Mouse (Mus musculus) v-Abl transformed pro-B cells (cell line): ENCODE measurements around the gene Itga9.

Experiments used
- in situ Hi-C, 2 experiments: fragments of 400-800 bp; cut with MboI; formaldehyde crosslinking; loops; one replicate each; pipeline ENCODE4 v1.15.1; 2025; ENCODE audit not compliant: unreplicated experiment in 2 of 2

Gene Itga9

GRCm38 (mm10) chr9:118795304-118795703, 188.8 kb downstream of the Itga9 start:
- in situ Hi-C loops: no loop called here

- in situ Hi-C loops: no loop called here
Measured at GRCm38 (mm10) chr9:118799105-118799504, 192.6 kb downstream of the Itga9 start.

GRCm38 (mm10) chr9:118801176-118801909, 194.9 kb downstream of the Itga9 start:
- in situ Hi-C loops: no loop called here

GRCm38 (mm10) chr9:118801910-118802287, 195.4 kb downstream of the Itga9 start:
- in situ Hi-C loops: no loop called here

GRCm38 (mm10) chr9:118802380-118802779, 195.9 kb downstream of the Itga9 start:
- in situ Hi-C loops: no loop called here

GRCm38 (mm10) chr9:118805740-118806139, 199.2 kb downstream of the Itga9 start:
- in situ Hi-C loops: no loop called here

- in situ Hi-C loops: no loop called here
Measured at GRCm38 (mm10) chr9:118807669-118808068, 201.2 kb downstream of the Itga9 start.

GRCm38 (mm10) chr9:118812221-118812620, 205.7 kb downstream of the Itga9 start:
- in situ Hi-C loops: no loop called here

GRCm38 (mm10) chr9:118813492-118813891, 207.0 kb downstream of the Itga9 start:
- in situ Hi-C loops: no loop called here

GRCm38 (mm10) chr9:118814056-118814455, 207.6 kb downstream of the Itga9 start:
- in situ Hi-C loops: no loop called here

- in situ Hi-C loops: no loop called here
Measured at GRCm38 (mm10) chr9:118814461-118814860, 208.0 kb downstream of the Itga9 start.

- in situ Hi-C loops: no loop called here
Measured at GRCm38 (mm10) chr9:118815543-118815942, 209.1 kb downstream of the Itga9 start.

- in situ Hi-C loops: no loop called here
Measured at GRCm38 (mm10) chr9:118818508-118818907, 212.0 kb downstream of the Itga9 start.

GRCm38 (mm10) chr9:118821220-118822185, 215.0 kb downstream of the Itga9 start:
- in situ Hi-C loops: no loop called here

GRCm38 (mm10) chr9:118822186-118822555, 215.7 kb downstream of the Itga9 start:
- in situ Hi-C loops: no loop called here

GRCm38 (mm10) chr9:118822581-118822980, 216.1 kb downstream of the Itga9 start:
- in situ Hi-C loops: no loop called here

- in situ Hi-C loops: no loop called here
Measured at GRCm38 (mm10) chr9:118831080-118831479, 224.6 kb downstream of the Itga9 start.

- in situ Hi-C loops: no loop called here
Measured at GRCm38 (mm10) chr9:118832533-118832932, 226.0 kb downstream of the Itga9 start.

GRCm38 (mm10) chr9:118833413-118833812, 226.9 kb downstream of the Itga9 start:
- in situ Hi-C loops: no loop called here

- in situ Hi-C loops: no loop called here
Measured at GRCm38 (mm10) chr9:118838910-118839667, 232.6 kb downstream of the Itga9 start.

- in situ Hi-C loops: no loop called here
Measured at GRCm38 (mm10) chr9:118841247-118841646, 234.8 kb downstream of the Itga9 start.
